Mouse (Mus musculus): ENCODE data around the gene Heatr4.
A peak's percentile ranks its signal among the peaks of the same experiment; 100 is the strongest.
"Not testable (repeated sequence)": the region's sequence is repeated elsewhere in the genome, so short reads cannot be mapped to it uniquely, and the experiment has no call there.

Gene Heatr4

GRCm38 (mm10) chr12:83939332-83939731, 45.3 kb downstream of the Heatr4 start:
- no peak for DNase-seq (ENCODE audit: extremely low read depth, insufficient read length, low spot score)

GRCm38 (mm10) chr12:83938592-83938991, 46.1 kb downstream of the Heatr4 start:
- DNase-seq (ENCODE audit: extremely low read depth, insufficient read length, low spot score): not testable (repeated sequence)

GRCm38 (mm10) chr12:83937600-83937999, 47.1 kb downstream of the Heatr4 start:
- no peak for DNase-seq (ENCODE audit: extremely low read depth, insufficient read length, low spot score)

- no peak for DNase-seq (ENCODE audit: extremely low read depth, insufficient read length, low spot score)
Observed at GRCm38 (mm10) chr12:83929186-83929804, 55.4 kb downstream of the Heatr4 start.

GRCm38 (mm10) chr12:83927747-83928146, 56.9 kb downstream of the Heatr4 start:
- no peak for DNase-seq (ENCODE audit: extremely low read depth, insufficient read length, low spot score)

- DNase-seq (ENCODE audit: extremely low read depth, insufficient read length, low spot score): no peak
Observed at GRCm38 (mm10) chr12:83926061-83926460, 58.6 kb downstream of the Heatr4 start.

- no peak for DNase-seq (ENCODE audit: extremely low read depth, insufficient read length, low spot score)
Observed at GRCm38 (mm10) chr12:83925160-83925703, 59.4 kb downstream of the Heatr4 start.

GRCm38 (mm10) chr12:83924332-83924731, 60.3 kb downstream of the Heatr4 start:
- DNase-seq (ENCODE audit: extremely low read depth, insufficient read length, low spot score): no peak

GRCm38 (mm10) chr12:83923486-83923859, 61.2 kb downstream of the Heatr4 start:
- no peak for DNase-seq (ENCODE audit: extremely low read depth, insufficient read length, low spot score)

GRCm38 (mm10) chr12:83922724-83923485, 61.7 kb downstream of the Heatr4 start:
- no peak for DNase-seq (ENCODE audit: extremely low read depth, insufficient read length, low spot score)

- DNase-seq (ENCODE audit: extremely low read depth, insufficient read length, low spot score): peak; percentile 95
Observed at GRCm38 (mm10) chr12:83921535-83922381, 62.9 kb downstream of the Heatr4 start, which contains the start of gene Numb. Gene Numb (minus strand): TSS chr12:83921934.

- no peak for DNase-seq (ENCODE audit: extremely low read depth, insufficient read length, low spot score)
Observed at GRCm38 (mm10) chr12:83920721-83921441, 63.8 kb downstream of the Heatr4 start.

GRCm38 (mm10) chr12:83916884-83917283, 67.8 kb downstream of the Heatr4 start:
- no peak for DNase-seq (ENCODE audit: extremely low read depth, insufficient read length, low spot score)

GRCm38 (mm10) chr12:83914797-83915196, 69.9 kb downstream of the Heatr4 start:
- DNase-seq (ENCODE audit: extremely low read depth, insufficient read length, low spot score): no peak

- DNase-seq (ENCODE audit: extremely low read depth, insufficient read length, low spot score): no peak
Observed at GRCm38 (mm10) chr12:83914202-83914740, 70.4 kb downstream of the Heatr4 start.

GRCm38 (mm10) chr12:83910451-83910850, 74.2 kb downstream of the Heatr4 start:
- no peak for DNase-seq (ENCODE audit: extremely low read depth, insufficient read length, low spot score)
